In genomic region chr12:82472796-82473195, GRCm38 (mm10) we compare ENCODE assay signal across 27 mouse cellular contexts.
DNase-seq lines count a peak whose midpoint lies in the region; ATAC-seq and TF ChIP-seq lines count a peak whose summit lies in the region.
"Had no signal": no experiment of that assay in that cellular context is flagged by ENCODE, and none has a peak within 500 bp of the region (broad histone marks: within the 10 kb centered on the region; RNA-seq: fewer than 3 reads in every experiment).

No protein-coding gene starts in this region.

- H3K27ac ChIP-seq in CH12.LX (ENCODE audit: insufficient read depth, low read depth), result no peak overlapping the region
- H3K27ac ChIP-seq: forebrain, embryonic 10.5 days; forebrain, embryonic 13.5 days; gastrocnemius, adult 2 months; heart, adult 2 months; heart, embryonic 13.5 days; hindbrain, embryonic 14.5 days; hindbrain, postnatal 0 days had no signal

- TF ChIP-seq CTCF in CH12.LX (conservative IDR thresholded peaks at IDR 0.05 in 1 of 2, IDR thresholded peaks at IDR 0.05 in 1 of 2; ENCODE audit: low read depth in 2 of 2, low read length in 2 of 2), result no peak

- peak; percentile 42; the same call in 1 of the 2 replicates for ATAC-seq in common myeloid progenitor, adult 5-6 weeks (replicated peaks; ENCODE audit: low read depth, poor library complexity, severe bottlenecking)
- ATAC-seq in megakaryocyte progenitor cell, adult 5-6 weeks (replicated peaks; ENCODE audit: poor library complexity), result 0 out of 2 replicates have a peak, but pooled peaks have one; percentile 29
- ATAC-seq: forebrain, embryonic 13.5 days; forebrain, embryonic 16.5 days; hindbrain, postnatal 0 days; inflammation-experienced regulatory T-cells, adult 6 months; intestine, embryonic 16.5 days had no signal

- H3K4me3 ChIP-seq in CH12.LX (replicated peaks in 1 of 3; ENCODE audit: low read depth in 2 of 3, low read length in 2 of 3, poor library complexity in 1 of 3), result no peak overlapping the region
- H3K4me3 ChIP-seq: forebrain, embryonic 10.5 days; forebrain, embryonic 13.5 days; gastrocnemius, adult 2 months; heart, adult 2 months; heart, embryonic 10.5 days; heart, embryonic 13.5 days had no signal

- H3K9me3 ChIP-seq in CH12.LX (replicated peaks; ENCODE audit: low read length), result no peaks in the 10 kb centered on the region
- H3K9me3 ChIP-seq: forebrain, embryonic 10.5 days; forebrain, embryonic 13.5 days; G1E; heart, embryonic 10.5 days; heart, embryonic 13.5 days had no signal

- H3K36me3 ChIP-seq in CH12.LX (replicated peaks in 1 of 2; ENCODE audit: control insufficient read depth in 1 of 2, insufficient read depth in 1 of 2, low read length in 1 of 2), result no peaks in the 10 kb centered on the region
- H3K36me3 ChIP-seq: forebrain, embryonic 10.5 days; G1E; heart, embryonic 10.5 days; heart, embryonic 13.5 days had no signal

- DNase-seq in A20 (ENCODE audit: low read depth, low spot score) (peak; percentile 73), CH12.LX (ENCODE audit: extremely low read depth) (peak; percentile 42)
- no peak for DNase-seq in neural tube, embryonic 10.5 days (ENCODE audit: extremely low spot score, low spot score)
- DNase-seq in T-cell, adult 2 months (ENCODE audit: low spot score), result no peak
- no peak for DNase-seq in adrenal gland, postnatal 10 days
- DNase-seq: adrenal gland, postnatal 14 days; cerebellum, adult 11 months; cerebellum, adult 2 months; cerebellum, postnatal 10 days; cerebellum, postnatal 36 days; gastrocnemius, adult 2 months; gastrocnemius, postnatal 25 days; heart, adult 2 months; heart, postnatal 14 days; heart, postnatal 4 days had no signal

- peak; percentile 83 for TF ChIP-seq EP300 in CH12.LX (IDR thresholded peaks at IDR 0.05; ENCODE audit: low read length)

- no peaks in the 10 kb centered on the region for H3K79me2 ChIP-seq in CH12.LX (replicated peaks; ENCODE audit: control insufficient read depth, extremely low read depth, insufficient read depth, poor library complexity, severe bottlenecking)

- dilution Hi-C loops in CH12.LX (cut with MboI; ENCODE audit: extremely low pct_ligation_motif_present, extremely low pct_unique_long_range_greater_than_20kb, low sequenced_read_pairs), result no loop called here

- H3K9ac ChIP-seq in CH12.LX (ENCODE audit: insufficient read depth, low read depth), result no peak overlapping the region
- H3K9ac ChIP-seq: forebrain, embryonic 13.5 days; heart, embryonic 13.5 days; hindbrain, embryonic 14.5 days had no signal

- no peak for TF ChIP-seq RAD21 in CH12.LX (IDR thresholded peaks at IDR 0.05; ENCODE audit: low read depth, low read length)

- H3K4me2 ChIP-seq in CH12.LX (ENCODE audit: insufficient read depth, low read depth, poor library complexity, severe bottlenecking), result no peak overlapping the region
- H3K4me2 ChIP-seq: forebrain, embryonic 13.5 days; heart, embryonic 13.5 days; hindbrain, embryonic 14.5 days had no signal

- no peak for TF ChIP-seq POLR2A in CH12.LX (IDR thresholded peaks at IDR 0.05; ENCODE audit: low read depth, low read length)

- in situ Hi-C loops in CH12.LX (cut with MboI; ENCODE audit: low pct_ligation_motif_present, low pct_unique_long_range_greater_than_20kb, low sequenced_read_pairs), result loop anchor here (10.0 to 25.0 kb wide), 2 partner anchors 308 to 660 kb away; partner anchors contain the start of gene Sipa1l1

- no peaks in the 10 kb centered on the region for H3K27me3 ChIP-seq in CH12.LX (replicated peaks)
- H3K27me3 ChIP-seq: forebrain, embryonic 13.5 days; heart, embryonic 13.5 days had no signal

- peaks cover 12 to 52% of the 10 kb centered on the region in 2 experiments for H3K4me1 ChIP-seq in CH12.LX (ENCODE audit: control insufficient read depth in 1 of 2, insufficient read depth in 2 of 2)

TF ChIP-seq in CH12.LX, 34 proteins besides CTCF, POLR2A, EP300 and RAD21:
- TF ChIP-seq TCF12 (IDR thresholded peaks at IDR 0.05; ENCODE audit: low read depth, low read length), result peak; percentile 31; the same call in 1 of the 2 replicates
- TF ChIP-seq MYC (IDR thresholded peaks at IDR 0.05; ENCODE audit: low read depth, low read length), result no peak
- peak; percentile 60; the same call in 1 of the 2 replicates for TF ChIP-seq IRF4 (IDR thresholded peaks at IDR 0.05; ENCODE audit: low read depth, low read length)
- peak; percentile 63 for TF ChIP-seq BHLHE40 (IDR thresholded peaks at IDR 0.05; ENCODE audit: low read depth, low read length)
- TF ChIP-seq MEF2A (IDR thresholded peaks at IDR 0.05; ENCODE audit: borderline replicate concordance, low read depth, low read length), result peak; percentile 39; the same call in 1 of the 2 replicates
- no peak for TF ChIP-seq MXI1 (IDR thresholded peaks at IDR 0.05; ENCODE audit: low read depth, low read length)

Comparison
In these comparisons a context has a peak if more than half of its experiments do, and no peak if none do; other contexts are left out.
1. DNase-seq: peak in A20 (single experiment) and CH12.LX (single experiment); none in neural tube, embryonic 10.5 days (single experiment), T-cell, adult 2 months (single experiment) and adrenal gland, postnatal 10 days (single experiment).